Mouse (Mus musculus) lung, adult 10 weeks (tissue): ENCODE data around the gene Slc25a25. TPM values are rescaled to one million over a fixed set of nuclear protein-coding genes. Genes with fewer than 3 reads are reported as not detected.

Experiments
- polyA plus RNA-seq: library from polyadenylated mRNA; stranded (reverse); fragments of 350-450 nt; fragmentation: Illumina TruSeq; extraction: RNeasy Lipid Tissue Mini Kit (QIAGEN cat#74804); gene quantifications from one replicate; pipeline ENCODE4 v1.2.3, GENCODE M21; 2014; ENCODE audit warnings: low read depth, low replicate concordance; ENCODE audit not compliant: insufficient read depth

The Slc25a25 gene
- 16.3 TPM for polyA plus RNA-seq

DNA sequence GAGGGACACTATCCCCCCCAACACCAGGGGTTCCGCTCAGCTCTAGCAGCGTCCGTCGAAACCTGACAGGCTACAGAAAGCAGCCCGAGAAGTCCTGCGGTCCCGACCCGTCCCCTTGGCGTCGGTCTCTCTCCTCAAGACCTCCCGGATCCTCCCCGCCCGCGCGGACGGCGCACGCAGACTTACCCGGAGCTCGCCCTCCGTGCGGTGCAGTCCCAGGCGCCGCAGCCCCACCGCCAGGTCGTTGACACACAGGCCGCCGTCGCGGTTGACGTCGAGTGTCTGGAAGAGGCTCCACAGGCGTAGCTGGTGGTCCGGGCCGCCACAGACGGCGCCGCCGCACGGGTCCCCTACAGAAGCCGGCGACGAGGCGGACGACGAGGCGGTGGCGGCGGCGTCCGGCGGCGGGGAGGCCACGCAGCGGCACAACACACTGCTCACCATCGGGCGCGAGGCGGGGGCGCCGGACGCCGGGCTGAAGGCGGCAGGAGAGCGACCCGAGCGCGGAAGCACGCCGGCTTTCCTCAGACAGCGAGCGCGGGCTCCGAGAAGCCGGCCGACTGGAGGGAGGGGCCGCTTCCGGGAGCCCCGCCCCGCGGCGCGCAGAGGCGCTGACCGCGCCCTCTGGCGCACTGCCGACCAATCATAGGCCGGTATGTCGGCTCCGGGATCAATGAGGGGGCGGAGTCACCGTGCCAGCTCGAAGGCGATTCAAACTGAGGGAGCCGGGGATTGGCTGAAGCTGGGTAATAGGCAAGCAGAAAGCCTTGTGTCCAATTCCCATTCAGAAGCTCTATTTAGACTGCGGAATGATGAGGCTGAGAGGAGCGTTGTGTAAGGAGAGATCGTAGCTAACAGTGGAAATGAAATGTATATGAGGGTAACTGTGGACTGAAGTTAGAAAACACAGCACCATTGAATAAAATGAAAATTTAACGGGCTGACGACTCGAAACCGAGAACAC, at the start of gene Slc25a25:
Slc25a25 (minus strand) TSS at position 565 of the 964 bp plus-strand sequence.

DNA sequence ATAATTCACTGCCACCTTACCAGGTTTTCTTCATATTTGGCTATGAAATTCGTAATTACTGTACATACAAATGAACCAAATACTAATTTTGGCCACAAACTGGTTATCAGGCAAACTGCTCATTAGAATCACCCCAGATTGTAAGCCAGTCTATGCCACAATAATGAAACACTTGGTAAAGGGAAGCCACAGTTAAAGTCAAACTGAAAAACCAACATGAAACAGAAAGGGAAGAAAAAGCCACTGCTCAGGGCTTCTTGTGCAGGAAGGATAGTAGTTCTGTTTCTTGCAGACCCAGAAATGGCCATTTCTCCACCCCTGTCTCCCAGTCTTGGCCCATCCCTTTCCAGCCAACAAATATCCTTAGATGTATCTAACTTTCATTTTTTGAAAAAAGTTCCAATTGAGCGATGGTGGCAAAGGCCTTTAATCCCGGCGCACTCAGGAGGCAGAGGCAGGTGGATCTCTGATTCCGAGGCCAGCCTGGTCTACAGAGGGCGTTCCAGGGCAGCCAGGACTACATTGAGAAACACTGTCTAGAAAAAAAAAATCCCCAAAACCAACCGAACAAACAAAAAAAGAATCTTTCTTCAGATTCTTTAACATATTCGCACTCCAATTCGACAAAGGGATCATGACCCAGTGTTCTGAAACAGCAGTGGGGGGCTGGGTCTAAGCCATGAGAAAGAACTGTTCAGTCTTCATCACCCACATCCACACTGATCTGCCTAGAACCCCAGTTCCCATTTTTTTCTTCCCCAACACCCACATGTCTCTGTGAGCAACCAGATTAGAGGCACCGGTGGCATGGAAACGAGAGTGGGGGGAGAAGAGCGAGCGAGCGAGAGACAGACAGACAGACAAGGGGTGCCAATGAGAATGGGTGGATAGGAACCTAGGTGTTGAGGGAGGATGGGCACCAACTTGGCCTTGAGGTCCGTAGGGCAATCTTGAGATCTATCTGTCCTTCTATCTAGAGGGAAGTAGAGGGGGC, 1.2 kb downstream of the Slc25a25 start, which contains the start of gene Naif1:
Naif1 (plus strand) TSS at position 697 of the 994 bp plus-strand sequence.

DNA sequence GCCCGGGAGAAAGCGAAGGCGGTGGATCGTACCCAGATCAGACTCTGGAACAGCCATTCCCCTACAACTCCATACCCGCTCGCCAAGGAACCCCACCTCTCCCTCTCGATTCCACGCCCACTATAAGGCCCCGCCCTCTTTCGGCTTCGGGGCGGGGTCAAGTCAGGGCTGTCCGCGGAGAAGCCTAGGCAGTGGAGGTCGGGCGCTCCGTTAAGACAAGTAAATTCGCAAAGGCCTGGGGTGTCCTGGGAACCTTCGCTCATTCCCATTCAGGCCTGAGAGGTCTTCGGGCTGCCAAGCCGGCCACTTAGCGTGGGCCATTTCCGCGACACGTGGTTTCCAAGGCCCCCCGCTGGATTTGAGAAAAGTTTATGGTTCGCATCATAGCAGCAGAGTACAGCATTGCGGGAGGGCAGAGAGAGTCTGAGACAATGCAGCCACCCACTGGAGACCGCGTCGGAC, 55.7 kb downstream of the Slc25a25 start, which contains the start of gene Ptges2:
Ptges2 (plus strand) TSS at position 413 of the 462 bp plus-strand sequence.

DNA sequence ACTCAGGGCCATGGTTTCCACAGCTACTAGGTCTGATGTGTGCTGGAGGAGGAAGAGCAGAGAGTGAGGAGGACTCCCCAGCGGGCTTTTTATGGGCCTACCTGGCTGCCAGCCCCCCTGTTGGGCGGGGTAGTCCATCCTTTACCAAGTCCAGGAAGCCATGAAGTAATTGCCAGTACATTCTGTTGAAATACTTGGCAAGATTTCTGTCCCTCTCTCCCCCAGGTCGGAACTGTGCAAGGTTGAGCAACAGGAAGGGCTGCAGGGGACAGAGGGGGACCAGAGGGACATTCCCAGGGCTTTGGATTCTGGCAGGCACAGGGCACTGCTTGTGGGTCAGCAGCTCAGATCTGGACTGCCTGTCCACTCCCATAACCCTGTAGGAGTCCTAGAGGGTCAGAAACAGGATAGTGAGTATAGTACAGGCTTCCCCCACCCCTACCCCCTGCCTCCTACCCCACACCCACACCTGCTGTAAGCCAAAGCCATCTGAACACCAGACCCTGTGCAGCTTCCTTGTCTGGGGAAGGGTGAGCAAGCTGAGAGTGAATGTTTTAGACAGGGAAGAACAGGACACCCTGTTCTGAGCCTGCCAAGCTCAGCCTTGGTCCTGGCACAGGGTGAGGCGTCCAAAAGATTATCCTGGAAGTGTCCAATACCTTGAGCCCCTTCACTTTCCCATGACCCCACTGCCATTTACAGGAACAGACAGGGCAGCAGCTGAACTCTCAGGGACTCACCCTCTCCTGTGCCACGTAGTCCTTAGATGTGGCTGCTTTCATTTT, 63.3 kb downstream of the Slc25a25 start, which contains the start of gene Lcn2:
Lcn2 (minus strand) TSS at position 547 of the 785 bp plus-strand sequence.

DNA sequence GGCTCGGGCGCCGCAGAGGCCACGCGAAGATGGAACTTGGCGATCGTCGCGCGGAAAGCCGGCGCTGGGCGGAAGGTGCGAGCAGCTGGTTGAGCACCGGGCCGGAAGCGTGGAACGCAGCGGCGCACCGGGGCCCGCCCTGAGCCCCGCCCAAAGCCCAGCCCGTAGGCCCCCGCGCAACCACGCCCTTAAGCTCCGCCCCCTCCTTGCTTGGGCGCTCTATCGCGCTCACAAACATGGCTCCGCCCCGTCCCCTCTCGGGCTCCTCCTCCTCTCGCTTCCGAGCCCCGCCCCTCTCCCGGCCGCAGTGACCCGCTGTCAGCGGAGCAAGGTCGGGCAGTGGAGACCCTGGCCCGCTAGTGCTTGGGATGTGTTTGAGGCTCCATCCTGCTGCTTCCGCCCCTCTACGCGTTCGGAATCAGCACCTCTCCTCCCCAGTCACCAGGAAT, 69.4 kb downstream of the Slc25a25 start, which contains the start of gene 1110008P14Rik:
1110008P14Rik (minus strand) TSS at position 164 of the 449 bp plus-strand sequence.

Other genes starting within 250 kb of the Slc25a25 start
- gene Pomt1, start 214.9 kb downstream of the Slc25a25 start, polyA plus RNA-seq, result 5.7 TPM
- 37.9 TPM for gene Uck1, start 191.3 kb downstream of the Slc25a25 start, polyA plus RNA-seq
- 22.7 TPM for gene Golga2, start 164.1 kb downstream of the Slc25a25 start, polyA plus RNA-seq
- 323 TPM for gene Swi5, start 163.4 kb downstream of the Slc25a25 start, polyA plus RNA-seq
- 21.7 TPM for gene Ciz1, start 99.1 kb downstream of the Slc25a25 start, polyA plus RNA-seq
- gene Dnm1, start 98.1 kb downstream of the Slc25a25 start, polyA plus RNA-seq, result 7.7 TPM
- 71.0 TPM for gene 1110008P14Rik, start 69.5 kb downstream of the Slc25a25 start, polyA plus RNA-seq
- 253 TPM for gene Lcn2, start 63.2 kb downstream of the Slc25a25 start, polyA plus RNA-seq
- 17.7 TPM for gene Ptges2, start 55.5 kb downstream of the Slc25a25 start, polyA plus RNA-seq
- 1.9 TPM for gene Naif1, start 988 bp downstream of the Slc25a25 start, polyA plus RNA-seq
- gene Fam102a, start 83.9 kb upstream of the Slc25a25 start, polyA plus RNA-seq, result 10.6 TPM
- gene Dpm2, start 119.4 kb upstream of the Slc25a25 start, polyA plus RNA-seq, result 67.1 TPM
- not detected for gene Pip5kl1, start 123.4 kb upstream of the Slc25a25 start, polyA plus RNA-seq
- not detected for gene 9430097D07Rik, start 124.2 kb upstream of the Slc25a25 start, polyA plus RNA-seq
- 13.3 TPM for gene St6galnac4, start 135.7 kb upstream of the Slc25a25 start, polyA plus RNA-seq
- gene St6galnac6, start 148.3 kb upstream of the Slc25a25 start, polyA plus RNA-seq, result 21.6 TPM
- 24.5 TPM for gene Ak1, start 170.3 kb upstream of the Slc25a25 start, polyA plus RNA-seq
- 182 TPM for gene Eng, start 195.2 kb upstream of the Slc25a25 start, polyA plus RNA-seq